Mouse (Mus musculus): Measurements from ENCODE around the gene Magi1. TPM values are rescaled to one million over a fixed set of nuclear protein-coding genes. Genes with fewer than 3 reads are reported as not detected.
A peak's percentile ranks its signal among the peaks of the same experiment; 100 is the strongest.

Magi1 gene
- polyA plus RNA-seq, 1 experiment from 2014 or later, result 27.4 TPM

- WGBS, result 91% methylated on average over 2 of the region's 2 CpGs
- H3K27ac ChIP-seq (ENCODE audit: low read depth, low read length), result no peak overlapping the region
- DNase-seq (ENCODE audit: low spot score), result no peak
These were observed 359.1 kb downstream of the Magi1 start for GRCm38 (mm10) chr6:93924568-93924967.

GRCm38 (mm10) chr6:93923972-93924371 lies 359.7 kb downstream of the Magi1 start:
- 48% methylated on average over 3 of the region's 3 CpGs for WGBS
- Histone ChIP-seq H3K27me3 (ENCODE audit: control insufficient read depth, insufficient read depth, low read length) (no peaks in the 10 kb centered on the region), H3K9me3 (ENCODE audit: control insufficient read depth, low read length) (no peaks in the 10 kb centered on the region), H3K27ac (ENCODE audit: low read depth, low read length) (no peak overlapping the region), H3K9ac (ENCODE audit: low read depth, low read length) (no peak overlapping the region), H3K4me2 (replicated peaks; ENCODE audit: low read depth, low read length) (no peak overlapping the region), H3K4me3 (ENCODE audit: low read depth, low read length) (no peak overlapping the region), H3K4me1 (replicated peaks; ENCODE audit: control insufficient read depth, insufficient read depth, low read length) (peaks cover 2% of the 10 kb centered on the region; the same call in 1 of the 2 replicates), H3K36me3 (ENCODE audit: control insufficient read depth, insufficient read depth, low read length) (no peaks in the 10 kb centered on the region)
- no peak for ATAC-seq (ENCODE audit: low FRiP score)
- no peak for DNase-seq (ENCODE audit: low spot score)

More at GRCm38 (mm10) chr6:93924568-93924967, 359.1 kb downstream of the Magi1 start:
- H3K36me3 ChIP-seq (ENCODE audit: control insufficient read depth, insufficient read depth, low read length), result no peaks in the 10 kb centered on the region
- ATAC-seq (ENCODE audit: low FRiP score), result no peak
- no peaks in the 10 kb centered on the region for H3K9me3 ChIP-seq (ENCODE audit: control insufficient read depth, low read length)
- no peaks in the 10 kb centered on the region for H3K27me3 ChIP-seq (ENCODE audit: control insufficient read depth, insufficient read depth, low read length)
- H3K4me2 ChIP-seq (replicated peaks; ENCODE audit: low read depth, low read length), result no peak overlapping the region
- H3K4me1 ChIP-seq (replicated peaks; ENCODE audit: control insufficient read depth, insufficient read depth, low read length), result peaks cover 2% of the 10 kb centered on the region; the same call in 1 of the 2 replicates
- no peak overlapping the region for H3K4me3 ChIP-seq (ENCODE audit: low read depth, low read length)
- no peak overlapping the region for H3K9ac ChIP-seq (ENCODE audit: low read depth, low read length)

GRCm38 (mm10) chr6:93923351-93923750 lies 360.4 kb downstream of the Magi1 start:
- WGBS, result 48% methylated on average over 5 of the region's 5 CpGs
- no peaks in the 10 kb centered on the region for H3K9me3 ChIP-seq (ENCODE audit: control insufficient read depth, low read length)

DNA sequence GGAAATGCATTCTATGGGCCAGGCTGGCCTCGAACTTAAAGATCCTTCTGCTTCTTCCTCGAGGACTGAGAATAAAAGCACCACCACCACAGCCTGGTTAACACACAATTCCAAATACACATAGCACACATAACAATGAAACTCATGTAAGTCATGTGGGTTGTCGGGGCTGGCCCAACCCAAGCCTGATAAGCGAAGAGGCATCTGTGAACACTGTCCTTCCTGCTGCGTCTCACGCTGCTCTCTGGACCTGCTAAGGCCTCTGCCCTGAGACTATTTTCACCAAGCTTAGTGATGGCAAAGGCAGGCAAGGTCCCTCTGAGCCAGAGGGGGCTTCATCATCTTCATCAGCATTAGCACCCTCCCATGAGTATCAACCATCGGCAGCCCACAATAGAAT lies 360.8 kb downstream of the Magi1 start:
- ATAC-seq (ENCODE audit: low FRiP score) (no peak), DNase-seq (ENCODE audit: low spot score) (peak; percentile 10)
- Histone ChIP-seq H3K9me3 (ENCODE audit: control insufficient read depth, low read length) (no peaks in the 10 kb centered on the region), H3K4me3 (ENCODE audit: low read depth, low read length) (no peak overlapping the region), H3K27ac (ENCODE audit: low read depth, low read length) (no peak overlapping the region), H3K36me3 (ENCODE audit: control insufficient read depth, insufficient read depth, low read length) (no peaks in the 10 kb centered on the region), H3K4me1 (replicated peaks; ENCODE audit: control insufficient read depth, insufficient read depth, low read length) (peaks cover 2% of the 10 kb centered on the region; the same call in 1 of the 2 replicates), H3K4me2 (replicated peaks; ENCODE audit: low read depth, low read length) (no peak overlapping the region), H3K27me3 (ENCODE audit: control insufficient read depth, insufficient read depth, low read length) (no peaks in the 10 kb centered on the region), H3K9ac (ENCODE audit: low read depth, low read length) (no peak overlapping the region)
- 80% methylated on average over 7 of the region's 7 CpGs for WGBS

More at GRCm38 (mm10) chr6:93923351-93923750, 360.4 kb downstream of the Magi1 start:
- Histone ChIP-seq H3K27me3 (ENCODE audit: control insufficient read depth, insufficient read depth, low read length) (no peaks in the 10 kb centered on the region), H3K36me3 (ENCODE audit: control insufficient read depth, insufficient read depth, low read length) (no peaks in the 10 kb centered on the region), H3K27ac (ENCODE audit: low read depth, low read length) (no peak overlapping the region), H3K4me2 (replicated peaks; ENCODE audit: low read depth, low read length) (no peak overlapping the region), H3K9ac (ENCODE audit: low read depth, low read length) (no peak overlapping the region), H3K4me1 (replicated peaks; ENCODE audit: control insufficient read depth, insufficient read depth, low read length) (peaks cover 2% of the 10 kb centered on the region; the same call in 1 of the 2 replicates), H3K4me3 (ENCODE audit: low read depth, low read length) (no peak overlapping the region)
- no peak for DNase-seq (ENCODE audit: low spot score)
- no peak for ATAC-seq (ENCODE audit: low FRiP score)

- Histone ChIP-seq H3K27ac (ENCODE audit: low read depth, low read length) (peak overlapping the region; percentile 93), H3K36me3 (ENCODE audit: control insufficient read depth, insufficient read depth, low read length) (no peaks in the 10 kb centered on the region), H3K4me3 (ENCODE audit: low read depth, low read length) (peak overlapping the region; percentile 33), H3K9me3 (ENCODE audit: control insufficient read depth, low read length) (no peaks in the 10 kb centered on the region), H3K27me3 (ENCODE audit: control insufficient read depth, insufficient read depth, low read length) (no peaks in the 10 kb centered on the region), H3K4me2 (replicated peaks; ENCODE audit: low read depth, low read length) (peak overlapping the region; percentile 39), H3K9ac (ENCODE audit: low read depth, low read length) (peak overlapping the region; percentile 38), H3K4me1 (replicated peaks; ENCODE audit: control insufficient read depth, insufficient read depth, low read length) (peaks cover 3% of the 10 kb centered on the region; the same call in 1 of the 2 replicates)
- WGBS, result 3% methylated on average over 22 of the region's 22 CpGs
- DNase-seq (ENCODE audit: low spot score) (peak; percentile 62), ATAC-seq (ENCODE audit: low FRiP score) (peak; percentile 64)
These were observed 370.4 kb downstream of the Magi1 start for GRCm38 (mm10) chr6:93913226-93913861.

DNA sequence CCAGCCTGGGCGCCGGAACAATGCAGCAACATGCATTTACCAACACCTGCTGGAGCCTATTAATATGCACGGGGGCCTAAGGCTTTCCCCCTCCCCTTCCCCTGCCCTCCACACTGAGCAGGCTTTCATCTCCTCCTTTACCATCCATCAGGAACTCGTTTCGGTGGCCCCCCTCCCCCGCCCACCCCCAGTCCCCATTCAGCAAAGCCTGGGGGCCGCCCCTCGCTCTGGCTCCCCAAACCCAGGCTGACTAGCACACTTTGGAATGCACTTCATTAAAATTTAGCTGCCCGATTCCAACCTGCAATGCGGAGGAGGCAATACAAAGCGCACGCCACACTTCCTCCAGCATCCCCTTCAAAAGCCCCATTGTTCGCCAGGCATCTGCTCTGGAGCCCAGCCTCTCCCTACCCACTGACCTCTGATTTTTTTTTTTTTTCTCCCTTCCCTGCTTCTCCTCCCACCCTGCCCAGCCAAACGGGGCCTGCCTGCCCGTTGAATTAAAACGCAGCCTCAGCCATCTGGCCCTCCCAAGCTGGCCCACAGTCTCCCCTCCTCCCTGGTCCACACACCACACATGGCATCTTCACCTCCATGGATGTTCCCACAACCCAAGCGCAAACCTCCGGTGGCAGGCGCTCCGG lies 371.0 kb downstream of the Magi1 start:
- Histone ChIP-seq H3K4me2 (replicated peaks; ENCODE audit: low read depth, low read length) (peak overlapping the region; percentile 39), H3K27ac (ENCODE audit: low read depth, low read length) (peak overlapping the region; percentile 93), H3K4me1 (replicated peaks; ENCODE audit: control insufficient read depth, insufficient read depth, low read length) (peaks cover 3% of the 10 kb centered on the region; the same call in 1 of the 2 replicates), H3K9ac (ENCODE audit: low read depth, low read length) (peak overlapping the region; percentile 38), H3K9me3 (ENCODE audit: control insufficient read depth, low read length) (no peaks in the 10 kb centered on the region), H3K27me3 (ENCODE audit: control insufficient read depth, insufficient read depth, low read length) (no peaks in the 10 kb centered on the region), H3K36me3 (ENCODE audit: control insufficient read depth, insufficient read depth, low read length) (no peaks in the 10 kb centered on the region), H3K4me3 (ENCODE audit: low read depth, low read length) (peak overlapping the region; percentile 33)
- under 1% methylated on average over 19 of the region's 20 CpGs for WGBS
- DNase-seq (ENCODE audit: low spot score), result peak; percentile 86
- ATAC-seq (ENCODE audit: low FRiP score), result peak; percentile 93

DNA sequence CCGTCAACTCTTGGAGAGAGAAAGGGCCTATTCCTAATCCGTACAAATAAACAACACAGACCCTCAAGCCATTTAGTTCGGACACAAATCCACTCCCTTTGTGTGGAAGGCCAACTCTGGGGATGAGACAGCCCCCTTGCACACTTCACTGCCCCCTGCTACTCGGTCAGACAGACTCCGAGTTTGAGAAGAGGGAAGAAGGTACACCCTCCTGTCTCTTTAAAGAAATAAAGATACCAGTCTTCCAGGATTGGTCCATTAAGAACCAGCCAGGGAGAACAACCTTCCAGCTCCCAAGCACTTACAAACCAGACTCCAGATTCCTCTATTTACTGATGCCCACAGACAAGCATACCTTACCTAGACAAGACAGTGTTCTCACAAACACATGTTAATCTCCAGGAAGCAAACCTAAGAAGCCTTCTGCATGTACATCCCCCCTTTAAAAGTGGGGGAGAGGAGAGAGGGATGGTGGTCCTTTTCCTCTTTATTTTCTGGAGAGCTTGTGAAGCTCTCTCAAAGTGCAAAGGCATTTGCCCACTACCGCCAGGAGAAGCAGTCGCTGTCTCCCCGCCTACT lies 371.6 kb downstream of the Magi1 start:
- Histone ChIP-seq H3K4me2 (replicated peaks; ENCODE audit: low read depth, low read length) (peak overlapping the region; percentile 39), H3K27me3 (ENCODE audit: control insufficient read depth, insufficient read depth, low read length) (no peaks in the 10 kb centered on the region), H3K4me1 (replicated peaks; ENCODE audit: control insufficient read depth, insufficient read depth, low read length) (peaks cover 3% of the 10 kb centered on the region; the same call in 1 of the 2 replicates), H3K27ac (ENCODE audit: low read depth, low read length) (peak overlapping the region; percentile 93), H3K9ac (ENCODE audit: low read depth, low read length) (peak overlapping the region; percentile 38), H3K36me3 (ENCODE audit: control insufficient read depth, insufficient read depth, low read length) (no peaks in the 10 kb centered on the region), H3K4me3 (ENCODE audit: low read depth, low read length) (peak overlapping the region; percentile 33), H3K9me3 (ENCODE audit: control insufficient read depth, low read length) (no peaks in the 10 kb centered on the region)
- DNase-seq (ENCODE audit: low spot score) (peak; percentile 47), ATAC-seq (ENCODE audit: low FRiP score) (peak; percentile 33)
- 9% methylated on average over 8 of the region's 8 CpGs for WGBS

DNA sequence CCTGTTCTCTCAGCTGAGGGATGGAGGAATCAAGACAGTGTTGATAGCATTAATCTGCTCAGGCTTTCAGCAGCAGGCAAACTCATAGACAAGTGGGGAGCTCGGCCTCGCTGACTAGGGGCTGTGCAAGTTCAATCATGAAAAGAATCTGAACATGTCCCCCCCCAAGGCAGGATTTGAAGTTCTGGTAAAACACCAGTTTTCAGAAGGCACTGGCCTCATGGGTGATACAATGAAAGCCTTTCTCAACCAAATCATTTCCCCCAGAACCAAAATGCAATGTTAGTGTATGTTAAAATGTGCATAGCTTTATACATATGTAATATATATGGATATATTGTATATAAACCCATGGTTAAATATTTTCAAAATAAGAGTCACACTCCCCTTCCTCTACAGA lies 372.3 kb downstream of the Magi1 start:
- 13% methylated on average over 2 of the region's 2 CpGs for WGBS
- peak overlapping the region; percentile 33 for H3K4me3 ChIP-seq (ENCODE audit: low read depth, low read length)
- peaks cover 3% of the 10 kb centered on the region; the same call in 1 of the 2 replicates for H3K4me1 ChIP-seq (replicated peaks; ENCODE audit: control insufficient read depth, insufficient read depth, low read length)
- no peaks in the 10 kb centered on the region for H3K9me3 ChIP-seq (ENCODE audit: control insufficient read depth, low read length)
- no peaks in the 10 kb centered on the region for H3K36me3 ChIP-seq (ENCODE audit: control insufficient read depth, insufficient read depth, low read length)
- H3K27me3 ChIP-seq (ENCODE audit: control insufficient read depth, insufficient read depth, low read length), result no peaks in the 10 kb centered on the region
- peak overlapping the region; percentile 38 for H3K9ac ChIP-seq (ENCODE audit: low read depth, low read length)
- peak overlapping the region; percentile 39 for H3K4me2 ChIP-seq (replicated peaks; ENCODE audit: low read depth, low read length)
- DNase-seq (ENCODE audit: low spot score), result peak; percentile 20
- peak overlapping the region; percentile 93 for H3K27ac ChIP-seq (ENCODE audit: low read depth, low read length)
- ATAC-seq (ENCODE audit: low FRiP score), result no peak

Data from hindbrain, embryonic 11.5 days (tissue).